Mouse (Mus musculus): Measurements from ENCODE around the gene Tmem200b. TPM values are rescaled to one million over a fixed set of nuclear protein-coding genes. Genes with fewer than 3 reads are reported as not detected.
A peak's percentile ranks its signal among the peaks of the same experiment; 100 is the strongest.

The Tmem200b gene
- polyA plus RNA-seq, 1 experiment from 2014 or later = 6.0 TPM

GRCm38 (mm10) chr4:131919506-131920140 is 1.9 kb upstream of the Tmem200b start:
- Histone ChIP-seq H3K27ac (replicated peaks) (peak overlapping the region; percentile 95), H3K4me1 (peaks cover 90% of the 10 kb centered on the region), H3K4me3 (replicated peaks) (peak overlapping the region; percentile 67), H3K4me2 (replicated peaks) (peak overlapping the region; percentile 79), H3K9ac (0 out of 2 replicates have a peak overlapping the region, but pooled peaks have one; percentile 45), H3K9me3 (replicated peaks) (no peaks in the 10 kb centered on the region), H3K27me3 (peaks cover 35% of the 10 kb centered on the region), H3K36me3 (peaks cover 6% of the 10 kb centered on the region; the same call in 1 of the 2 replicates)
- ATAC-seq (ENCODE audit: insufficient number of reproducible peaks, low FRiP score, low TSS enrichment, low read depth) = no peak
- WGBS = 14% methylated on average over 15 of the region's 15 CpGs

DNA sequence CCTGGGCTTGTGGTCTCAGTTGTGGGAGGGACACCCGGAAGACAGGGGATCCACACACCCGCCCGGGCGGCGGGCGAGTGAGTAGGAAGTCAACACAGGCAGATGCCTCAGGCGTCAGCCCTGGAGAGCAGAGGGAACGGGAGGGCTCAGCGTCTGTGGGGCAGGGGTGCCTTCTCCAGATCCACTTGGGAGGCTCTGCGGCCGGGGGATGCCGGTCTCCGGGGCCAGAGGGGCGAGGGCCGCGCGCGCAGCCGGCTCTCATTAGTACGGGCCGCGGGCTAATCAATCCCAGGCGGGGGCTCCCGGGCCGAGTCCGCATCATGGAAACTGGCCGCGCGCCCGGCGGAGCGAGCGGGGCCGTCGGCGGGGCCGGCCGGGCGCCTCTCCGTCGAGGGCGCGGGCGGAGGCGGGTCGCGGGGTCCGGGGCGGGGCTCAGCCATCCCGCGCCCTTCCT is 1.4 kb upstream of the Tmem200b start:
- peak overlapping the region; percentile 79 for H3K4me2 ChIP-seq (replicated peaks)
- ATAC-seq (ENCODE audit: insufficient number of reproducible peaks, low FRiP score, low TSS enrichment, low read depth) = peak; percentile 53
- peak overlapping the region; percentile 45; the same call in 1 of the 2 replicates for H3K9ac ChIP-seq
- WGBS = 1% methylated on average over 39 of the region's 51 CpGs
- H3K36me3 ChIP-seq = peaks cover 6% of the 10 kb centered on the region; the same call in 1 of the 2 replicates
- no peaks in the 10 kb centered on the region for H3K9me3 ChIP-seq (replicated peaks)
- H3K27ac ChIP-seq (replicated peaks) = peak overlapping the region; percentile 95
- H3K4me1 ChIP-seq = peaks cover 90% of the 10 kb centered on the region
- H3K4me3 ChIP-seq (replicated peaks) = peak overlapping the region; percentile 67
- peaks cover 35% of the 10 kb centered on the region for H3K27me3 ChIP-seq

DNA sequence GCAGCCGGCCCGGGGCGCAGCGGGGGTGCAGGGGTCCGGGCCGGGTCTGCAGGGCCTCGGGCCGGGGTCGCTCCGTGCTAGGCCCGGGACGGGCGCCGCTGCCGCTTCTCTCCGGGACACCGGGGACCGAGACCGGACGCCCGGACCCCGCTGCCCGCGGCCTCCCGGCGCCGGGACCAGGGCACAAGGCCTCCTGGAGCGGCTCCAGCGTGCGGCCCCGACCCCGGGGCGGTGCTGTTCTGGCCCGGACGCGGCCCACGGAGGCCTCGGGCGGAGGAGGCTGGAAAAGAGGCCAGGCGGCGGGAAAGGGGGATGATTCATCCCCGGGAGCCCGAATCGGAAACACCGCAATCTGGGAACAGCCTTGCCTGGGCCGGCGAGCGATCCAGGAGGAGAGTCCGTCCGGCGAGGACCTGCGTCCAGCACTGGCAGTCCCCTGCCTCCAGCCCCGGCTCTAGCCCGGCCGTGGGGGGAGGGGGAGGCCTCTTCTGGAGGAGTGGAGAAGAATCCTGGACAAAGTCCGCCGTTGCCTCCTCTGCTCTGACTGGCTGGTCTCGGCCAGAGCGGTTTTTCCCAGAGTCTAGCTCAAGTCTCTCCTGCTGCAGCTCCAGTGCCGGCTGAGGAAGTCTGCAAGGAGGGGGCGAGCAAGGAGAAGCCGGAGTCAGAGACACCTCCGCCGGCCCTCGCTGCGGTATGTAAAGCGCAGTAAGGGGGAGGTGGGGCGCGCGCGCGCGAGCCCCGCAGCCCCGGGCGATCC is 798 bp upstream of the Tmem200b start:
- no peaks in the 10 kb centered on the region for H3K9me3 ChIP-seq (replicated peaks)
- H3K4me3 ChIP-seq (replicated peaks) = peak overlapping the region; percentile 67
- peaks cover 6% of the 10 kb centered on the region; the same call in 1 of the 2 replicates for H3K36me3 ChIP-seq
- peak overlapping the region; percentile 79 for H3K4me2 ChIP-seq (replicated peaks)
- peak overlapping the region; percentile 45 for H3K9ac ChIP-seq
- H3K4me1 ChIP-seq = peaks cover 90% of the 10 kb centered on the region
- peaks cover 33% of the 10 kb centered on the region for H3K27me3 ChIP-seq
- peak overlapping the region; percentile 95 for H3K27ac ChIP-seq (replicated peaks)
- ATAC-seq (ENCODE audit: insufficient number of reproducible peaks, low FRiP score, low TSS enrichment, low read depth) = peak; percentile 0; the same call in 1 of the 2 replicates
- under 1% methylated on average over 71 of the region's 76 CpGs for WGBS

GRCm38 (mm10) chr4:131922404-131922803 is 833 bp downstream of the Tmem200b start:
- H3K4me3 ChIP-seq (replicated peaks) = peak overlapping the region; percentile 67
- WGBS = 55% methylated on average over 15 of the region's 15 CpGs
- H3K4me1 ChIP-seq = peaks cover 77% of the 10 kb centered on the region
- no peaks in the 10 kb centered on the region for H3K9me3 ChIP-seq (replicated peaks)
- ATAC-seq (ENCODE audit: insufficient number of reproducible peaks, low FRiP score, low TSS enrichment, low read depth) = no peak
- peaks cover 20% of the 10 kb centered on the region for H3K27me3 ChIP-seq
- H3K4me2 ChIP-seq (replicated peaks) = peak overlapping the region; percentile 79
- peaks cover 6% of the 10 kb centered on the region; the same call in 1 of the 2 replicates for H3K36me3 ChIP-seq
- H3K27ac ChIP-seq (replicated peaks) = 0 out of 2 replicates have a peak overlapping the region, but pooled peaks have one; percentile 95
- H3K9ac ChIP-seq = peak overlapping the region; percentile 45

GRCm38 (mm10) chr4:131924096-131924810 is 2.7 kb downstream of the Tmem200b start:
- Histone ChIP-seq H3K27me3 (peaks cover 20% of the 10 kb centered on the region), H3K36me3 (peaks cover 18% of the 10 kb centered on the region), H3K9ac (no peak overlapping the region), H3K9me3 (replicated peaks) (no peaks in the 10 kb centered on the region), H3K4me3 (replicated peaks) (no peak overlapping the region), H3K4me2 (replicated peaks) (0 out of 2 replicates have a peak overlapping the region, but pooled peaks have one; percentile 5), H3K4me1 (peaks cover 62% of the 10 kb centered on the region), H3K27ac (replicated peaks) (peak overlapping the region; percentile 31)
- no peak for ATAC-seq (ENCODE audit: insufficient number of reproducible peaks, low FRiP score, low TSS enrichment, low read depth)
- WGBS = 47% methylated on average over 6 of the region's 6 CpGs

- Histone ChIP-seq H3K4me3 (replicated peaks) (no peak overlapping the region), H3K4me2 (replicated peaks) (no peak overlapping the region), H3K27me3 (no peaks in the 10 kb centered on the region), H3K9me3 (replicated peaks) (no peaks in the 10 kb centered on the region), H3K36me3 (peaks cover 38% of the 10 kb centered on the region), H3K27ac (replicated peaks) (no peak overlapping the region), H3K4me1 (peaks cover 19% of the 10 kb centered on the region), H3K9ac (no peak overlapping the region)
- 77% methylated on average over 6 of the region's 6 CpGs for WGBS
- ATAC-seq (ENCODE audit: insufficient number of reproducible peaks, low FRiP score, low TSS enrichment, low read depth) = no peak
Measured at GRCm38 (mm10) chr4:131929146-131929545, 7.6 kb downstream of the Tmem200b start.

DNA sequence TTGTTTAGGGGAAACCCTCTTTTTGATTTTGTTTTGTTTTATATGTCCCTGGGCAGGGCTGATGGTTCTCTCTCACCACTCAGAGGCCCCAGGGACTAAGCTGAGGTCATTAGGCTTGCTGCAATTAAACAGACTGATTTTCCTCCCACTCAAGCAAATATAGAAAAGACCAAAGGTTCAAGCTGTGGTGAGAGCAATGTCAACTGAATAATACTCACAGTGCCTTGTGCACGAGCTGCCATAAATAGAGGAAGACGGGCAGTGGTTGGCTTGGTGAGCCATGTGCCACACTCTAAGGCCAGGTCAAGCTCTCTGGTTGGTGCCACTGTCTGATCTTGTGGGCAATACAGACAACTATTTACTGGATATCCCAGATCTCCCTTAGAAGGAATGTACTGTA is 17.9 kb downstream of the Tmem200b start:
- Histone ChIP-seq H3K27ac (replicated peaks) (no peak overlapping the region), H3K9ac (no peak overlapping the region), H3K9me3 (replicated peaks) (no peaks in the 10 kb centered on the region), H3K36me3 (peaks cover 15% of the 10 kb centered on the region), H3K4me3 (replicated peaks) (no peak overlapping the region), H3K4me1 (peaks cover 17% of the 10 kb centered on the region), H3K4me2 (replicated peaks) (no peak overlapping the region), H3K27me3 (no peaks in the 10 kb centered on the region)
- no peak for ATAC-seq (ENCODE audit: insufficient number of reproducible peaks, low FRiP score, low TSS enrichment, low read depth)
- 88% methylated on average over 2 of the region's 2 CpGs for WGBS

DNA sequence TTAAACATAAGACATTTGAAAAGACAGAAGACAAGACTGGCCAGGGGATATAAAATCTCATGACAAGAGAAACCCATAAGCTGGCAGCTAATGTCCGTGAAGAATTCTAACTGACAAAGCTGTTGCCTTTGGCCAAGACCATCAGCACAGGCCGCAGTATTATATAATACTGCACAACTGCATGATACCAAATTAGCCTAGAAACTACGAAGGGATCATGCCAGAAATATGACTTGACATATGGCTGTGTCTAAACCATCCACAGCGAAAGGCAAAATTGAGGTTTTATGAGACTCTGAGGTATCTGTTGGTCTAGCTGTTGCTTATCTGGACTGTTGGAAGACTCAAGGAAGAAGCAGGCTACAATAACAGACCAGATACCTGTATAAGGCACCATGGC is 19.3 kb downstream of the Tmem200b start:
- WGBS = 92% methylated on average over 4 of the region's 4 CpGs

DNA sequence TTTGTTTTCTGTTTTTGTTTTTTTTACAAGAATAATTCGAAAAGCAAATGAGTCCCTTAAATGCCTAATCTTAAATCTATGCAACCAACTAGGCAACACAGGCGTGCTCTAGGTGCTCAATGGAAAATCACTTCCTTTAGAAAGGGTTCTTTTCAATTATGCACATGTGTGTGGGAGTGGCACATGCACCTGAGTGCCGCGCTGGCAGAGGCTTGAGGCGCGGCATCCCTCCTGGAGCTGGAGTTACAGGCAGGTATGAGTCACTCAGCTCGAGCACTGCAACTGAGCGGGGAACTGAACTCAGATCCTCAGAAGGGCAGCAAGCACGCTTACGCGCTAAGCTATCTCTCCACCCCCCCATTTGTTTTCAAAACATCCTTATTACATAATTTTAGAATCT is 26.3 kb downstream of the Tmem200b start:
- no peak for ATAC-seq (ENCODE audit: insufficient number of reproducible peaks, low FRiP score, low TSS enrichment, low read depth)
- no peaks in the 10 kb centered on the region for H3K9me3 ChIP-seq (replicated peaks)
- H3K9ac ChIP-seq = no peak overlapping the region
- H3K27ac ChIP-seq (replicated peaks) = no peak overlapping the region
- 86% methylated on average over 11 of the region's 11 CpGs for WGBS
- H3K4me2 ChIP-seq (replicated peaks) = no peak overlapping the region
- H3K4me3 ChIP-seq (replicated peaks) = no peak overlapping the region
- no peaks in the 10 kb centered on the region for H3K4me1 ChIP-seq
- no peaks in the 10 kb centered on the region for H3K27me3 ChIP-seq
- peaks cover 9% of the 10 kb centered on the region; the same call in 1 of the 2 replicates for H3K36me3 ChIP-seq

More for the DNA sequence above, 19.3 kb downstream of the Tmem200b start:
- H3K9ac ChIP-seq = no peak overlapping the region
- no peak overlapping the region for H3K4me3 ChIP-seq (replicated peaks)
- no peak overlapping the region for H3K27ac ChIP-seq (replicated peaks)
- peaks cover 13% of the 10 kb centered on the region for H3K4me1 ChIP-seq
- no peak overlapping the region for H3K4me2 ChIP-seq (replicated peaks)
- no peaks in the 10 kb centered on the region for H3K9me3 ChIP-seq (replicated peaks)
- H3K36me3 ChIP-seq = peaks cover 9% of the 10 kb centered on the region; the same call in 1 of the 2 replicates
- ATAC-seq (ENCODE audit: insufficient number of reproducible peaks, low FRiP score, low TSS enrichment, low read depth) = no peak
- no peaks in the 10 kb centered on the region for H3K27me3 ChIP-seq

- Histone ChIP-seq H3K9me3 (replicated peaks) (no peaks in the 10 kb centered on the region), H3K27ac (replicated peaks) (no peak overlapping the region), H3K4me1 (no peaks in the 10 kb centered on the region), H3K4me2 (replicated peaks) (no peak overlapping the region), H3K27me3 (no peaks in the 10 kb centered on the region), H3K9ac (no peak overlapping the region), H3K36me3 (0 out of 2 replicates have a peak, but pooled peaks cover 3% of the 10 kb centered on the region), H3K4me3 (replicated peaks) (no peak overlapping the region)
- 59% methylated on average over 5 of the region's 5 CpGs for WGBS
- no peak for ATAC-seq (ENCODE audit: insufficient number of reproducible peaks, low FRiP score, low TSS enrichment, low read depth)
Measured at GRCm38 (mm10) chr4:131949903-131950302, 28.3 kb downstream of the Tmem200b start.

GRCm38 (mm10) chr4:131950657-131951056 is 29.1 kb downstream of the Tmem200b start:
- H3K9me3 ChIP-seq (replicated peaks) = no peaks in the 10 kb centered on the region
- no peak overlapping the region for H3K4me2 ChIP-seq (replicated peaks)
- no peak overlapping the region for H3K9ac ChIP-seq
- no peak overlapping the region for H3K4me3 ChIP-seq (replicated peaks)
- no peak for ATAC-seq (ENCODE audit: insufficient number of reproducible peaks, low FRiP score, low TSS enrichment, low read depth)
- no peaks in the 10 kb centered on the region for H3K27me3 ChIP-seq
- H3K4me1 ChIP-seq = no peaks in the 10 kb centered on the region
- 0 out of 2 replicates have a peak, but pooled peaks cover 5% of the 10 kb centered on the region for H3K36me3 ChIP-seq
- 83% methylated on average over 8 of the region's 8 CpGs for WGBS
- no peak overlapping the region for H3K27ac ChIP-seq (replicated peaks)
